Mouse (Mus musculus) ES-E14 (cell line): ENCODE results near the gene Atp1b2. TPM values are rescaled to one million over a fixed set of nuclear protein-coding genes. Genes with fewer than 3 reads are reported as not detected.
A peak's percentile ranks its signal among the peaks of the same experiment; 100 is the strongest.

ENCODE experiments used
- DNase-seq: peaks from one replicate; pipeline ENCODE4 v3.0.0-alpha.2; 2013; ENCODE audit warnings: low read depth, low spot score
- H3K27ac ChIP-seq: 2 replicates; pipeline ENCODE4 v1.5.1; 2012; ENCODE audit warnings: low read depth, mild to moderate bottlenecking, low read length, moderate library complexity, mixed read lengths; ENCODE audit not compliant: poor library complexity, insufficient read depth, severe bottlenecking
- H3K36me3 ChIP-seq: 2 replicates; pipeline ENCODE4 v1.6.1; 2012; ENCODE audit warnings: mild to moderate bottlenecking, low read length, moderate library complexity, mixed read lengths; ENCODE audit not compliant: control insufficient read depth, poor library complexity, insufficient read depth, severe bottlenecking
- H3K4me1 ChIP-seq, 2 experiments: fragments of 150-350 bp in 1 of 2; sonication (generic) in 1 of 2; 2 replicates each; pipeline ENCODE4 v1.6.1; 2012; ENCODE audit warnings: low read length in 2 of 2, mild to moderate bottlenecking in 1 of 2, mixed read lengths in 1 of 2; ENCODE audit not compliant: control insufficient read depth in 2 of 2, insufficient read depth in 2 of 2, poor library complexity in 1 of 2
- H3K4me3 ChIP-seq, 2 experiments: fragments of 150-350 bp in 1 of 2; sonication (generic) in 1 of 2; 2 replicates each; pipeline ENCODE4 v1.5.1; 2012; ENCODE audit warnings: low read length in 2 of 2, low read depth in 1 of 2, mild to moderate bottlenecking in 1 of 2, mixed read lengths in 1 of 2; ENCODE audit not compliant: insufficient read depth in 1 of 2, poor library complexity in 1 of 2, severe bottlenecking in 1 of 2
- H3K9ac ChIP-seq: 2 replicates; pipeline ENCODE4 v1.6.1; 2012; ENCODE audit warnings: low read depth, mild to moderate bottlenecking, low read length, mixed read lengths; ENCODE audit not compliant: poor library complexity, insufficient read depth, severe bottlenecking
- H3K9me3 ChIP-seq: fragments of 150-350 bp; sonication (generic); 2 replicates; pipeline ENCODE4 v1.6.1; 2012; ENCODE audit warnings: low read depth, mild to moderate bottlenecking, low read length; ENCODE audit not compliant: control insufficient read depth, insufficient read depth
- CHD2 ChIP-seq: IDR thresholded peaks from 2 replicates; pipeline ENCODE4 v1.6.1; 2014; ENCODE audit warnings: mild to moderate bottlenecking, low read depth, low read length, inconsistent platforms
- HCFC1 ChIP-seq: IDR thresholded peaks from 2 replicates; pipeline ENCODE4 v1.6.1; 2012; ENCODE audit warnings: low read length, inconsistent platforms, borderline replicate concordance; ENCODE audit not compliant: insufficient read depth
- MAFK ChIP-seq: IDR thresholded peaks from 2 replicates; pipeline ENCODE4 v1.6.1; 2014; ENCODE audit warnings: mild to moderate bottlenecking, low read depth, low read length, inconsistent platforms; ENCODE audit not compliant: insufficient read depth
- ZC3H11A ChIP-seq: IDR thresholded peaks from 2 replicates; pipeline ENCODE4 v1.6.1; 2012; ENCODE audit warnings: low read depth, mild to moderate bottlenecking, inconsistent platforms, low read length, borderline replicate concordance
- ZNF384 ChIP-seq: IDR thresholded peaks from 2 replicates; pipeline ENCODE4 v1.6.1; 2012; ENCODE audit warnings: low read depth, low read length, inconsistent platforms
- in situ Hi-C, 2 experiments: fragments of 600-800 bp; cut with MboI; formaldehyde crosslinking; loops; one replicate each; pipeline ENCODE4 v1.15.1; 2025; ENCODE audit warnings: low sequenced_read_pairs in 2 of 2, inconsistent platforms in 1 of 2; ENCODE audit not compliant: unreplicated experiment in 2 of 2
- total RNA-seq: library from RNA; depleted of rRNA; stranded (reverse); fragments of 300-350 nt; gene quantifications from 2 replicates; pipeline ENCODE4 v1.2.3, GENCODE M21; 2012

Gene Atp1b2
- total RNA-seq, 1 experiment = 13.1 TPM

DNA sequence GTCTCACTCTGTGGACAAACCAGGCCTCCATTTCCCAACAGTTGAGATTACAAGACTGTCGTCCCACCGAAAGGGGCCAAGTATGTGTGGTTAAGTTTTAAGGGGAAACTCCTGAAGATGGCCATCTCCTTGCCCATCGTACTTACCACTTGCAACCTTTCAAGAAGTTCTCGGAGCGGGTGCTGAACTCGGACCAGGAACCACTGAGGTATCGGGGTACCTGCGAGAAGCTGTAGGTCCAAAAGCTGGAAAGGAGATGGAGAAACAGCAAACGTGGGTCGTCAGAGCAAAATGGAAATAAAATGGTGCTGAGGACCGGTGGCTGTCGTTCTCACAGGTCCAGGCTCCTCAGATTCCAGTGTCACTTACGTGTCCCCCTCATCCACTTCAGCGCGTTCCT lies 27.4 kb downstream of the Atp1b2 start:
- no peak for DNase-seq
- H3K36me3 ChIP-seq = peaks cover 26% of the 10 kb centered on the region
- H3K4me3 ChIP-seq = peak overlapping the region; percentile 79 to 85
- peak overlapping the region; percentile 88 for H3K9ac ChIP-seq
- in situ Hi-C loops = no loop called here
- 0 out of 2 replicates have a peak overlapping the region, but pooled peaks have one; percentile 25 for H3K27ac ChIP-seq
- TF ChIP-seq ZNF384 (no peak), HCFC1 (no peak), CHD2 (no peak), MAFK (no peak), ZC3H11A (no peak)
- H3K9me3 ChIP-seq = no peaks in the 10 kb centered on the region
- peaks cover 6 to 12% of the 10 kb centered on the region in 2 experiments for H3K4me1 ChIP-seq

DNA sequence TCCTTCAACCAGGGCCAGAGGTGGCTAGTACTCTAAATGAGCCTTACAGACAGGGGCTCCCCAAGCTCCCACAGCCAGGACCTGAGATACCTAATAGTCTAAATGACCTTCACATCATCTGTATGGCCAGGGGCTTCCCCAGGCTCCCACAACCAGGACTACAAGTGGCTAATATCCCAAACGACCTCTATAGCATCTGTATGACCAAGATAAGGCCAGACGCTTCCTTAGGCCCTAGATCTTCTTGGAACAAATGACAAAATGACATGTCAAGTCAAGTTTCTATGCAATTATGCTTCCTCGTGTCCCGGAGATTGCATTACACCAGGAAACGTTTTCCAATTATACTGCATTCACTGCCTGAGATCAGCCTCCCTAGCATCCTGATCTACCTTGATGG lies 29.4 kb downstream of the Atp1b2 start:
- Histone ChIP-seq H3K4me3 (no peak overlapping the region), H3K9ac (no peak overlapping the region), H3K9me3 (no peaks in the 10 kb centered on the region), H3K36me3 (peaks cover 26% of the 10 kb centered on the region), H3K27ac (no peak overlapping the region), H3K4me1 (peaks cover 2 to 12% of the 10 kb centered on the region in 2 experiments; a peak in 3 of 4 replicates)
- no peak for DNase-seq
- in situ Hi-C loops = no loop called here
- no peak for TF ChIP-seq MAFK
- TF ChIP-seq ZC3H11A = no peak
- no peak for TF ChIP-seq CHD2
- no peak for TF ChIP-seq ZNF384

DNA sequence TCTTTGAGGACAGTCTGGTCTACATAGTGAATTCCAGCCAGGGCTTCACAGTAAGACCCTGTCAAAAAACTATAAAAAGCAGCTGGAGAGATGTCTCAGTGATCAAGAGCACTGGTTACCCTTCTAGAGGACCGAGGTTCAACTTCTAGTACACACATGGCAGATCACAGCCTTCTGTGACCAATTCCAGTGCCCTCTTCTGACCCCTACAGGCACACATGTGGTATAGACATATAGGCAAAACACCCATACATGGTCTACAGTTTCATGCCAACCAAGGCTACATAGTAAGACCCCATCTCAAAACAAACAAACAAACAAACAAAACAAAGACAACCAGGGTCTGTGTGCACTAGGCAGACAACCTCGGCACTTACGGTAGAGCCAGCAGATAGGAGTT lies 30.5 kb downstream of the Atp1b2 start:
- peaks cover 35% of the 10 kb centered on the region for H3K36me3 ChIP-seq
- in situ Hi-C loops = no loop called here
- peaks cover 2 to 12% of the 10 kb centered on the region in 2 experiments; a peak in 3 of 4 replicates for H3K4me1 ChIP-seq

DNA sequence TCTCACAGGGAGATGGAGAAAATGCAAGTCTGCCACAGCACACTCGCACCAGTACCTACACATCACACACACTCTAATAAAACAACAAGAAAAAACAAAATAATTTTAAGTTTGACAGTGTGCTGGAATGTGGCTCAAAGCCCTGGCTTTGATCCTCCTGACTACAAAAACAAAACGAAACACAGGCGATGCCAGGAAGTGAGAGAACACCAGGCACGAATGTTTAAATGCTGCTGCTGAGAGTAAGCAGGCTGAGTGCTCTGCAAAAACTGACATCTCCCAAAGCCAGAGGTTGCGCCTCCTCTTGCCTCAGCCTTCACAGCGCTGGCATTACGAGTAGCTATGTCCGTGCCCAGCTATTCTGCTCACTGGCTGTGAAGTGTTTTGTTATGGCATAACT lies 40.6 kb downstream of the Atp1b2 start:
- no peak for DNase-seq
- H3K27ac ChIP-seq = peak overlapping the region; percentile 70; the same call in 1 of the 2 replicates
- H3K4me1 ChIP-seq = peaks cover 19 to 40% of the 10 kb centered on the region in 2 experiments
- no peak overlapping the region for H3K9ac ChIP-seq
- H3K4me3 ChIP-seq = no peak overlapping the region
- in situ Hi-C loops = no loop called here
- peaks cover 30% of the 10 kb centered on the region for H3K36me3 ChIP-seq
- no peaks in the 10 kb centered on the region for H3K9me3 ChIP-seq
- TF ChIP-seq ZNF384 = no peak
- no peak for TF ChIP-seq CHD2
- no peak for TF ChIP-seq HCFC1
- no peak for TF ChIP-seq MAFK
- TF ChIP-seq ZC3H11A = no peak

More for the DNA sequence above, 30.5 kb downstream of the Atp1b2 start:
- no peak overlapping the region for H3K4me3 ChIP-seq
- H3K9ac ChIP-seq = no peak overlapping the region
- TF ChIP-seq MAFK (no peak), HCFC1 (no peak), ZC3H11A (no peak)
- no peak for DNase-seq
- H3K9me3 ChIP-seq = no peaks in the 10 kb centered on the region
- no peak overlapping the region for H3K27ac ChIP-seq

DNA sequence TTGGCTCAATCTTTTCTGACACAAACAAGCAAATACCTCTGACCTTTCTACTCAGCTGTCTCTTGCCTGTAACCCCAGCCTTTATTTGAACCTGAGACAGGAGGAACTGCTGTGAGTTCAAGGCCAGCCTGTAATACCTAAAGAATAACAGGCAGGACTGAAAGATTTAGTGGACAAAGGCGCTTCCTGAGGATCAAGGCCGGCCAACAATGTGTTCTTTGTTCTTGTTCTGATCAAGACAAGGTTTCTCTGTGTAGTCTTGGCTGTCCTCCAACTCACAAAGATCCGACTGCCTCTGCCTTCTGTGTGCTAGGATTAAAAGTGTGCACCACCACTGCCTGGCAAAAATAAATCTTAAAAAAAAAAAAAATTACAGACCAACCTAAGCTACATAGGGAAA lies 41.4 kb downstream of the Atp1b2 start:
- peaks cover 26% of the 10 kb centered on the region for H3K36me3 ChIP-seq
- in situ Hi-C loops = no loop called here
- H3K9ac ChIP-seq = no peak overlapping the region
- TF ChIP-seq ZNF384 = 0 out of 2 replicates have a peak, but pooled peaks have one; percentile 25
- TF ChIP-seq HCFC1 = no peak
- no peak for TF ChIP-seq MAFK
- TF ChIP-seq CHD2 = no peak
- TF ChIP-seq ZC3H11A = no peak
- DNase-seq = peak; percentile 85
- peak overlapping the region; percentile 70; the same call in 1 of the 2 replicates for H3K27ac ChIP-seq
- no peak overlapping the region for H3K4me3 ChIP-seq
- H3K9me3 ChIP-seq = no peaks in the 10 kb centered on the region
- peaks cover 19 to 43% of the 10 kb centered on the region in 2 experiments for H3K4me1 ChIP-seq
